Mouse (Mus musculus): Measurements from ENCODE around the gene Chm. TPM values are rescaled to one million over a fixed set of nuclear protein-coding genes. Genes with fewer than 3 reads are reported as not detected.
"Not testable (repeated sequence)": the region's sequence is repeated elsewhere in the genome, so short reads cannot be mapped to it uniquely, and the experiment has no call there.

The Chm gene
- polyA plus RNA-seq (2011; ENCODE audit: insufficient read length, low read depth, missing spikeins), result 47.5 and 54.1 TPM in 2 replicates

DNA sequence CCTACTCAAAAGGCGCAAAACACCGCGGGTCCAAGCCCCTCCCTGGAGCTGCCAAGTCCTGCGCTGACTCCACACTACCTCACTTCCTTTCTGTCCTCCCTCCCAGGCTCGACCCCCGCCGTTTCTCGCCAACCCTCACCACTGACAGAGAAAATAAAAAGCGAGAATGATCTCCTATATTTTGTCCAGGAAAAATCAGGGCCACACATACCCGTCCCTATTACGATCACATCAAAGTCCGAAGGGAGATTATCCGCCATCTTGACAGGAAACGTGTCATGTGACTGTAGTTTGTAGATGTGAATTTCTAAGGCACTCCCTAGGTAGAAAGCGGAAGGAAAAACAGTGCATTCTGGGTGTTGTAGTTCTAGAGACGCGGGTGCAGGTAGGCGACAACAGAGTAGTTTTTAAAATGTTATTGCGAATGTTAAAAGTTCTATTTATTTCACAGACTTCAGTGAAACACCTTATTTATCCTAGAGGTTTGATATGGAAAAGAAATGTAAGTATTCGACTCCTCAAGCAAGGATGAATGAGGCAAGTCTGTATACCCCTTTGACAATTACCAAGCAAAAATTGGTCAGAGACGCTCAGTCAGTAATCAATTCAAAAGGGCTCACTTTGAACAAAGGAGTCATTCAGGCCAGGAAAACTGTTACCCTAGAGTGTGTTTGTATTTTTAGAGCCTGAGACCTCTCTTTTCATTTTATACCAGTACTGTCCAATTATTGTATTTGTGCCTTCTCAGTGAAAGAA, at the start of gene Chm:
TSS of gene Chm (minus strand) at position 288 of the 756 bp plus-strand sequence.
- Histone ChIP-seq H3K27ac (ENCODE audit: insufficient read depth, low read length) (peak within 1 kb of the TSS; percentile 92), H3K4me3 (ENCODE audit: insufficient read depth, low read length) (peak within 1 kb of the TSS; percentile 92), H3K4me1 (ENCODE audit: control insufficient read depth, insufficient read depth, low read length) (no peaks in the 10 kb centered on the region; the same call in 1 of the 2 replicates)
- TF ChIP-seq CTCF (IDR thresholded peaks at IDR 0.05; ENCODE audit: borderline replicate concordance, insufficient read depth, low read length) (no peak), POLR2A (IDR thresholded peaks at IDR 0.05; ENCODE audit: low read depth, low read length) (peak; percentile 62; the same call in 1 of the 2 replicates)

DNA sequence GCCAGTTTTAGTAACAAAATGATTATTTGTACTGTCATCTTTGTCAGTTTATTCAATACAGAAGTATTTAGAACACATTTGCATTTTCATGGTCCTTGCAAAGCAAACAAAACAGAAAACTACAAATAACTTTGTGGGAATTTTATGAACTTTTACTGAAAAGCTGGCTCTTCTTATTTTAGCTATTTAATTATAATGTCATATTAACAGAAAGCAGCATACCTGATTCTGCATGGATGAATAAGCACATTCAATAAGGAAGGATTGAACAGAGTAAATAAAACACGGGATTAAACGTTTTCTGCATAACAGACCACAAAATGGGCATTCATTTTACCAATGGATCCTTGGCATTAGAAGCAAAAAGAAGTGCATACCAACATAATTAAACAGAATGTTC, 8.6 kb upstream of the Chm start:
- no peak overlapping the region for H3K27ac ChIP-seq (ENCODE audit: insufficient read depth, low read length)
- H3K4me3 ChIP-seq (ENCODE audit: insufficient read depth, low read length), result no peak overlapping the region
- no peaks in the 10 kb centered on the region for H3K4me1 ChIP-seq (ENCODE audit: control insufficient read depth, insufficient read depth, low read length)
- TF ChIP-seq CTCF (IDR thresholded peaks at IDR 0.05; ENCODE audit: borderline replicate concordance, insufficient read depth, low read length), result no peak
- no peak for TF ChIP-seq POLR2A (IDR thresholded peaks at IDR 0.05; ENCODE audit: low read depth, low read length)

DNA sequence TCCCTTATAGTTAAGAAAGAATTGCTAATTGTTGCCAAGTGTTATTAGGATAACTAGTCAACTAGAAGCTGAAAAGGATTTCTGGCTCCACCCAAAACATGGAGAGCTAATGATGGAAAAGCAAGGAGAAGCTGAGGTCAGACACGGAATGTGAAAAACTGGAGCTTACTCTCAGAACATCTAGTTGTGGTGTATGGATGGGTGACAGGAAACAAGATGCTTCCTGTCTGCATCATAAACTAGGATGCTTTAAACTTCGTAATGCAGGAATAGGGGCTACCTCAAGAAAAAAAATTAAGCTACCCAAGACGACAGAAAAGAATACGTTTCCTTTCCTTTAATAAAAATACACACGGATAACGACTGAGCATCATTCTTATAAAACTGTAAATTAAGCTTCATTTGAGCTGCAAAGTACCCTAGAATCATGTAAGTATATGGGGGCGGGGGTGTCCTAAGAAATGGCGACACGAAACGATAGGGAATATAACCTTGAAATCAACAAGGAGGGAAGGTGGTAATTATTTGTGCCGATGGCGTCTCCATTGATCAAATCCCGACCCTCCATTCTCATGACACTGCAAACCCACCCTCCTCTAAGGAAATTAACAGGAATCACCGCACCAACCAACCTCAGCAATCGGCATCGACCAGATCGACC, 618 bp downstream of the Chm start:
- Histone ChIP-seq H3K4me3 (ENCODE audit: insufficient read depth, low read length) (peak overlapping the region; percentile 92), H3K4me1 (ENCODE audit: control insufficient read depth, insufficient read depth, low read length) (no peaks in the 10 kb centered on the region; the same call in 1 of the 2 replicates), H3K27ac (ENCODE audit: insufficient read depth, low read length) (peak overlapping the region; percentile 92)
- no peak; the same call in 1 of the 2 replicates for TF ChIP-seq POLR2A (IDR thresholded peaks at IDR 0.05; ENCODE audit: low read depth, low read length)
- no peak for TF ChIP-seq CTCF (IDR thresholded peaks at IDR 0.05; ENCODE audit: borderline replicate concordance, insufficient read depth, low read length)

DNA sequence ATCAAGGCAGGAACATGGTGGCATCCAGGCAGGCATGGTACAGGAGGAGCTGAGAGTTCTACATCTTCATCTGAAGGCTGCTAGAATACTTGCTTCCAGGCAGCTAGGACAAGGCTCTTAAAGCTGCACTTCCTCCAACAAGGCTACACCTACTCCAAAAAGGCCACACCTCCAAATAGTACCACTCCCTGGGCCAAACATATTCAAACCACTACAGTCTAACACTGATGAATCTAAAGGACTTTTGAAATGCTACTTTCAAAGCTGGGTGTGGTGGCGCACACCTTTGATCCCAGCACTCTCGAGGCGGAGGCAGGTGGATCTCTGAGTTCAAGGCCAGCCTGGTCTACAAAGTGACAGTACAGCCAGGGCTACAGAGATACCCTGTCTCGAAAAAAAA, 4.5 kb downstream of the Chm start:
- not testable (repeated sequence) for H3K4me1 ChIP-seq (ENCODE audit: control insufficient read depth, insufficient read depth, low read length); H3K27ac ChIP-seq (ENCODE audit: insufficient read depth, low read length); H3K4me3 ChIP-seq (ENCODE audit: insufficient read depth, low read length)

DNA sequence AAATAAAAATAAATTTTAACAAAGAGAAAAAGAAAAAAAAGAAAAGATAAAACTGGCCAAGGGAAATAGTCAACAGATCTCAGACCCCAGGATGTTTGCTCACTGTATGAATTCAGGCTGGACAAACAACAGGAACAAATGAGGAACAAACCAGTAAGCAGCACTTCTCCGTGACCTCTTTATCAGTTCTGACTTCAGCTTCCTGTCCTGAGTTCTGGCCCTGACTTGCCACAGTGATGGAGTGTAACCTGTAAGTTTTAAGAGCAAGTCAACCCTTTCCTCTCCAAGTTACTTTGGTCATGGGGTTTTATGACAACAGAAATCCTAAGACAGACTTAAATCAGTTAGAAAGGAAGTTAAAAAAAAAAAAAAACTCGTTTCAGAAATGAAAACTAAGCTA, 12.6 kb downstream of the Chm start:
- Histone ChIP-seq H3K4me3 (ENCODE audit: insufficient read depth, low read length) (no peak overlapping the region), H3K4me1 (ENCODE audit: control insufficient read depth, insufficient read depth, low read length) (no peaks in the 10 kb centered on the region), H3K27ac (ENCODE audit: insufficient read depth, low read length) (no peak overlapping the region)
- no peak for TF ChIP-seq POLR2A (IDR thresholded peaks at IDR 0.05; ENCODE audit: low read depth, low read length)
- TF ChIP-seq CTCF (IDR thresholded peaks at IDR 0.05; ENCODE audit: borderline replicate concordance, insufficient read depth, low read length), result no peak

DNA sequence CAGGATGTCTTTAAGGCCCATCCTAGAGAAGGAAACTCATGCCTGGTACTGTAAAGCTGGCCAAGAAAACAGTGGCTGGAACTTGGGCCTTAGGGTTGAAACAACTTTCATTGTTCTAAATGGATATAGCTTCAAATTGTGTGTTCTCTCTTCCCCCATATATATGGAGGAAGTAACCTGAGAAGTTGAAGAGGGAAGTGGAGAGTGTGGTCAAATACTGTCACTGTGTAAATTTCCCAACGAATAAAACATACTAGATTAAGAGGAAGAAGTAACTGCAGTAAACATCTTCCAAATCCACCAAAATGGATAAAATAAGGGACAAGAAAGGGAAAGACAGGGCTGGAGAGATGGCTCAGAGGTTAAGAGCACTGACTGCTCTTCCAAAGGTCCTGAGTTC, 13.0 kb downstream of the Chm start:
- no peaks in the 10 kb centered on the region for H3K4me1 ChIP-seq (ENCODE audit: control insufficient read depth, insufficient read depth, low read length)
- H3K4me3 ChIP-seq (ENCODE audit: insufficient read depth, low read length), result no peak overlapping the region
- no peak for TF ChIP-seq CTCF (IDR thresholded peaks at IDR 0.05; ENCODE audit: borderline replicate concordance, insufficient read depth, low read length)
- no peak for TF ChIP-seq POLR2A (IDR thresholded peaks at IDR 0.05; ENCODE audit: low read depth, low read length)
- H3K27ac ChIP-seq (ENCODE audit: insufficient read depth, low read length), result no peak overlapping the region

DNA sequence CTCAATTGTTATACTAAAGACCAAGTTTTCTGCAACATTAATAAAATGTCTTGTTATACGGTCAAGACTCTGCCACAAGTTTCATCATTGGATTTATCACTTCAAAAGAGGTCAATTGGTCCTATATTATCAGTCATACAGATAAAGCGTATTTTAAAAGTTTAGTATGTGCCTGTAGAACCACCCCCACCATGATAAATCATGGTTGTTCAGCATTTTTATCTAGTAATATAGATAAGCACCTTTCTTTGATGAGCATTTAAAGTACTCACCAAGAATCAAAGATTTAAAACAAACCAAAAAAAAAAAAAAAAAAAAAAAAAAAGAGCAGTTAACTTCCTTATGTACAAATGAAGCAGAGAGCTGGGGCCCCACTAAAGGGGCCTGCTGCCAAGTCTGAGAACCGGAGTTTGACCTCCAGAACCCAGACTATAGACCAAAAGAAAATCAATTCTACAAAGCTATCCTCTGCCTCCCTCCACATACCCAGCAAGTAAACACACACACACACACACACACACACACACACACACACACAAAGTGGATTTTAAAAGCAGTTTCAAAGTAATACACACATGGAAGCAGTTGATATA, 25.0 kb downstream of the Chm start:
- Histone ChIP-seq H3K4me3 (ENCODE audit: insufficient read depth, low read length) (no peak overlapping the region), H3K27ac (ENCODE audit: insufficient read depth, low read length) (no peak overlapping the region), H3K4me1 (ENCODE audit: control insufficient read depth, insufficient read depth, low read length) (no peaks in the 10 kb centered on the region)
- TF ChIP-seq POLR2A (IDR thresholded peaks at IDR 0.05; ENCODE audit: low read depth, low read length) (no peak), CTCF (IDR thresholded peaks at IDR 0.05; ENCODE audit: borderline replicate concordance, insufficient read depth, low read length) (no peak)

DNA sequence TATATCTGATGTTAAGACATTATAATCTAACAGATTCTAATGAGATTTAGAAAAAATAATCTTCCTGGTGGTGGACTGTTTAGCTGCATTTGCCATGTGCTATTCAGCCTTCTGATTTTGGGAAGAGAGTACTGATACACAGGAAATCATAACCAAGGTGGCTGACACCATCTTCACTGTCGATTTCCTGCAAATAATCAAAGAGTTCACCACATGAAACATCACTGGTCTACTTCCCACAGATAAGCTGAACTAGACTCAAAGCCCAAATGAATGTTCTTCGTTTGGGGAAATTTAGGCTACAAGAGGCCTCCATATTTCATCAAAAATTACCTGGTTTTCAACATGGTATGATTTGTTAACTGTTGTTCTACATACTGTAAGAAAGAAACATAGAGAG, 101.1 kb downstream of the Chm start:
- no peak overlapping the region for H3K4me3 ChIP-seq (ENCODE audit: insufficient read depth, low read length)
- no peak overlapping the region for H3K27ac ChIP-seq (ENCODE audit: insufficient read depth, low read length)
- TF ChIP-seq POLR2A (IDR thresholded peaks at IDR 0.05; ENCODE audit: low read depth, low read length) (no peak), CTCF (IDR thresholded peaks at IDR 0.05; ENCODE audit: borderline replicate concordance, insufficient read depth, low read length) (no peak)
- no peaks in the 10 kb centered on the region for H3K4me1 ChIP-seq (ENCODE audit: control insufficient read depth, insufficient read depth, low read length)

DNA sequence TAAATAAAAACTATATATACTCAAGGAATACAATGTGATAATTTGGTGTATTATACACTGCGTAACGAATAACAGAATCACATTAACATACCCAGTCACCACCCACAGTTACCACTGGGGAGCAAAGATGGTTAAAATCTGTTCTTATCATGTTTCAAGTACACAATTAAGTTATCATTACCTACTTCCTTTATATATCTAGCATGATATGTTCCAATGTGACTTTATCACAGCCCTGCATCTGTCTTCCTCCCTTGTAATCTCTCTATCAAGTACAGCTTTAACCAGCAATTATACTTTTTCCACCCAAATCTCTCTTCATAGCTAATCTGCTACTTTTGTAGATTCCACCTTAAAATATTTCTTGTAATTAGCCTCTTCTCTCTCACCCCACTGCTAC, 109.3 kb downstream of the Chm start:
- H3K27ac ChIP-seq (ENCODE audit: insufficient read depth, low read length), result no peak overlapping the region
- no peaks in the 10 kb centered on the region for H3K4me1 ChIP-seq (ENCODE audit: control insufficient read depth, insufficient read depth, low read length)
- TF ChIP-seq CTCF (IDR thresholded peaks at IDR 0.05; ENCODE audit: borderline replicate concordance, insufficient read depth, low read length) (no peak), POLR2A (IDR thresholded peaks at IDR 0.05; ENCODE audit: low read depth, low read length) (no peak)
- H3K4me3 ChIP-seq (ENCODE audit: insufficient read depth, low read length), result no peak overlapping the region

DNA sequence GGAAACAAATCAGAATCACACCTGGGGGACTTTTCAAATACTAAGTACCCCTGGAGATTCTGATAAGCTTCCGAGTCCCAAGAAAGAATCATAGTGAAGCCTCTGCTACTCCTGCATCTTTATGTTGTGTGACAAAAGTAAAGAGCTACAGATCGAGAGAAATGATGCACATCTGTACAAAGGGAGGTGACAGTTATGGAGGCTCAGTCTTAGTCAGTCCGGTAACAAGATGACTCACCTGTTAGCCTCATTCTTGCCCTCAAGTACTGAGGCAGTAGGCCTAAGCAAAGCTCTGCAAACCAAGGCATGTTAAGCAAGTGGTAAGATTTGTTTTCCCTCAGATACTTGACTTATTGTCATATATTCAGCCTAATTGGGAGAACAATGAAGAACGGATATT, 110.5 kb downstream of the Chm start:
- TF ChIP-seq POLR2A (IDR thresholded peaks at IDR 0.05; ENCODE audit: low read depth, low read length) (no peak), CTCF (IDR thresholded peaks at IDR 0.05; ENCODE audit: borderline replicate concordance, insufficient read depth, low read length) (no peak)
- Histone ChIP-seq H3K27ac (ENCODE audit: insufficient read depth, low read length) (no peak overlapping the region), H3K4me1 (ENCODE audit: control insufficient read depth, insufficient read depth, low read length) (no peaks in the 10 kb centered on the region)

More for the DNA sequence above, 110.5 kb downstream of the Chm start:
- H3K4me3 ChIP-seq (ENCODE audit: insufficient read depth, low read length), result no peak overlapping the region

Data from embryonic fibroblast, embryonic 13.5 days (primary cell).